Mouse (Mus musculus): ENCODE data around the gene Sub1. TPM values are rescaled to one million over a fixed set of nuclear protein-coding genes. Genes with fewer than 3 reads are reported as not detected.

Sub1 gene
- total RNA-seq, 4 experiments from 2014 or later, result 68.9 to 91.2 (median 83.6) TPM

DNA sequence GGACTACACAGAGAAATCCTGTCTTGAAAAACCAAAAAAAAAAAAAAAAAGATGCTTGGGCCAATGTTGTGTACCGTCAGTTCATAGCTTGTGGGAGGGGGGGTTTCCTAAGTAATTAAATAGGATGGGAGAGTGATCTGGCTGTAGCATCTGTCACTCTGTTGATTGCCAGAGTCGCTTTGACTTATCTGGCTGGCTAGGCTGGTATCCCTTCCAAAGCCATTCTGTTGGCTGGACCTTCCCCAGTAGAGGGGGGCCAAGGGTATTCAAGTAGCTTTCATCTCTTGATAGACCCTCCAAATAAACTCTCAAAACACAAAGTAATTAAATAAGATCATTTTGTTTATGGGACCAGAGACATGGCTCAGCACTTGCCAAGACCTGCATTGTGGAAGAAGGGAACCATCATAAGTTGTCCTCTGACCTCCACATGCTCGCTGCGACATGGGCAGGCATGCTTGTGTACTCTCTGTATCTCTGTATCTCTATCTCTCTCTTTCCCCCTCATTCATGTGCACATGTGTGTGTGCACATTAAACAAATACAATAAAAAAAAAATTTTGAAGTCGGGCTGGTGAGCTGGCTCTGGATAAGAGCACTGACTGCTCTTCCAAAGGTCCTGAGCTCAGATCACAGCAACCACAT lies 31.5 kb downstream of the Sub1 start:
- DNase-seq (ENCODE audit: low spot score), result no peak

DNA sequence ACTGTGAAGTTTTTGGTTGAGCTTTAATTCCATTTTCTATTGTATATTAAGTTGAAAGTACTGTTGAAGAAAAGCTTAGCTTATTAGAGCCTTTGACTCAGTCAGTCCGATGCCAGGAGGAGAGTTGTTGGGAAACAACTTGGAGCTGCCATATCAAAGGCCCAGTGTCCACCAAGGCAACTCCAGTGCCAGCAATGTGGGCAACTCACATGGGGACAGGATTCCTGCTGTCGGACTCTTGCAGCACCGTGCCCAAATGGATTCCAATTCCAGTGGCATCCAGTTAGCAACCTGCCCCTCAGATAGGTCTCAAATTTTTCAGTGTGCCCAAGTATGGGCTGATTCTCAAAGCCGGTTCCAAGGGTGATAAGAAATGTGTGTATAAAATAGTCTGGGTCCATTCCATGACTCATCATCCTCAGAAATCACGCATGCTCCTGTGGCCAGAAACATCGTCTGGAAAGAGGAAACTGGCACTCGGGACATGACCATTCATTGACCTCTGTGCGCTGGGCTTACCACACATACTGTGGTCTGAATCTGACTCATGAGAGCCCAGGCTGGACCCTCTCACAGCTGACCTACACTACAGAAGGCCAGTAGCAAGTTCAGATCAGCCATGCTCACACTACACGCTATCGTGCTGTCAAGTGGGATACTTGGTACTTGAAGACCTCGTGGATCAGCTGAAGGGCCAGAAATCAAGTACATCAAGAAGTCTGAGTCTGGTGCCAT lies 32.8 kb downstream of the Sub1 start:
- no peak for DNase-seq (ENCODE audit: low spot score)

DNA sequence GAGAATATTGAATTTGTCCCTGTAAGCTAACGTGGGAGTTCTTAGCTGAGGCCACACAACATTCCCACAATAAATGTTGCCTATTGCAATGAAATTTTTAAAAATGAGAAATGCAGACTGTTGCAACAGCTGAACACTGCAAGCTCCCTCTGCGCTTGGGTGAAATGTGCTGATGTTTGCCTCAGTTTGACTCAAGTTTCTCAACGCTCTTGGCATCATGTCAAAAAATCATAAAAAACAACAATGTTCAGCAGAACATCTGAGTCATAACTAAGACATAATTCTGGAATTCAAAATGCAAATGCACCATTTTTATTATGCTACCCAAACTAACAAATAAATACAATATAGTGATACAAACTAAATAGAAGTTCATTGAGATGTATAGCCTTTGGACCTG lies 37.1 kb downstream of the Sub1 start:
- DNase-seq (ENCODE audit: low spot score), result no peak

DNA sequence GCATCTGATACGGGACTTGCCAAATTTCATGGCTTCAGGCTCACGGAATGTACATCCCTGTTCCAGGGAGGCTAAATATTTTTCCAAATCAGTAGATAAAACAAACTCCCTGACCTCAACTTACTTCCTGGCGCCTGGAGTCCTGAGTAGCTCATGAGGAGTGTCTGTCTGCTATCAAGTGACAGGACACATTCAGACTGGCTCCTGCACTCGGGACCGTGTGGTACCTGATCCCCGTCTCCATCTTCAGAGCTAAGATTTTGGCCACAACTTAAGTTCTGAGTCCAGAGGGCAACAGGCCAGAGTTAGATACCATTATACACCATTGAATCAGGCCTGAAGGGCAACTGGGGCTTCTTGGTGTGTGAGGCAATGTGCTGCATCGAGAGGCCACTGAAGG lies 40.7 kb downstream of the Sub1 start:
- no peak for DNase-seq (ENCODE audit: low spot score)

DNA sequence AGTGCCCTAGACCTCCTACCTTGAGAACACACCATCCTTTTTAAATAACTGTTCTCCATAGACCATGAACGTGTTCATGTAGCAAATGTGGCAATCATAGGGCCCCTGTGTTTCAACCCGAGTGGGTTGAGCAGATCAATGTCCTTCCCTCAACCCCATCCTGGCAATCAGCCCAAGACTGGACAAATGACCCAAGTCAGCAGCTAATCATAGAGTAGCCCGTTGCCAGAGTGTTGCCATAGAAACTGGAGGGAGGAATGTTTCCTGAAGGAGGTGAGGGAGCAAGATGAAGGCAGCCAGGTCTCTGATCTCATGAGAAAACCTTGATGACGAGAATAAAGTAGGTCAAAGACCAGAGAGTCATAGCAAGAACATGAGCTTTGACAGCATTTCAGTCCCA lies 42.6 kb downstream of the Sub1 start:
- no peak for DNase-seq (ENCODE audit: low spot score)

DNA sequence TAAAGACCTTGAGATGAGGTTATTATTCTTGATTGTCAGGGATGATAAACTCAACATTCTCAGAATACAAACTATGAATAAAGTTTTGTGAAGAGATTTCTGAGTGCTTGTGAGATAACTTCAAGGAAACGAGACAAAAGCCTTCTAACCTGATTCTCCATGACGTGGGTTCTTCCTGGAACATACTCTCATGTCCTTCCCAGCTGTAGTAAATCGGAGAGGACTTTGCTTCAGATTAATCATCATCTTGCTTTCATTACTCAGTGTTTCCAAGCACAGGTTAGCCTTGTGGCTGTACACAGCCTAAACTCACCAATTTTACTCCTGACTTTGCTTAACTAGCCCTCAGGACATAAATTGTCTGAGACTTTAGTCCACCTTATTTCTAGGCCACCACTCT lies 44.6 kb downstream of the Sub1 start:
- no peak for DNase-seq (ENCODE audit: low spot score)

DNA sequence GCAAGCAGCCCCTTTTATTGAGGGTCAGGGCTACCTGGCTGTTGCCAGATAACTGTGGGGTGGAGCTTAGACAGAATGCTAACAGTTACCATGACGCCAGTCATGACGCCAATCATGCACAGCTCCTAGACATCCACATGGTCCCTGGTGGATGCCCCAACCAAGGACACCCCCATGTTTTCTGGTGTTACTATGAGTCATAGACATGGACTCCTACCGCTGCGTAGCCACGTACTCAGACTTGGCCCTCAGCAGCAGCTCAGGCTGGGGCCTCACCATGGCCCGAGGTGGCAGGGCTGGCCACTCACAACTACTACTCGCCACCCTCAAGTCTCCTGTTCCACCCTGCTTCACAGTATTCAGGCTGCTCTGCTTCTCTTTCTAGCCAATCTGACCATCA lies 45.6 kb downstream of the Sub1 start:
- DNase-seq (ENCODE audit: low spot score), result no peak

DNA sequence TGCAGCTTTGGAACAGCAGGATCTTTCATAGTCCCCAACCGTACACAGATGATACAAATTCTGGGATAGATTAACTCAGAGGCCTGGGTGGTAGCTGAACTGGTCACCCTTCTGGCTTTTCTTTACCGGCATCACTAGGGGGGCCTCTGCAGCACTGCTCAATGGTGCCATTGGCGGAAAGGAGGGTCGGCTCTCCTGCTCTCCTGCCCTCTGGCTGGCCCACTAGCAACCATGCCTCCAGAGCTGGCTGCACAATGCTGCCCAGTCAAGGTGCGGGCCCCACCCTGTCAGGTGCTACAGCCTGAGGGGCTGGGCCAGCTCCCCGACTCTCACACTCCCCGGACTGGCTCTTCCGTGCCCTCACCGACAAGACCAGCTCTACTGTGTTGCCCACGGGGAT lies 46.6 kb downstream of the Sub1 start:
- DNase-seq (ENCODE audit: low spot score), result no peak

DNA sequence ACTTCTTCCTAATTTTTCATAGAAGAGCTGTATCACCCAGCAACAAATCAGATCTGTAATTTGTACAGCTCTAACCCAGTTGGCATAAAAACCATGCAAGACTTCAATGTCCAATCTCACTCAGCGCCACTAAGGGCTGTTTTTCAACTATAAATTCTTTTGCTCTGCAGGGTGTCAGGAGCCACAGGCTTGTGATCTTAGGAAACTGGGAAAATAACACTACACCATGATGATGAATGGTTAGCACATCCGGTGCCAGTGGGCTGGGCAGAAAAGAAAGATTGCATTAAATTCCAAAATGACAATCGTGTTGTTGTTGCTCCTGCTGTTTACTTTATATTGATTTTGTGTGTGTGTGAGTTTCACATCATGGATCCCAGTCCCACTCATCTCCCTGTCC lies 47.3 kb downstream of the Sub1 start:
- DNase-seq (ENCODE audit: low spot score), result no peak

DNA sequence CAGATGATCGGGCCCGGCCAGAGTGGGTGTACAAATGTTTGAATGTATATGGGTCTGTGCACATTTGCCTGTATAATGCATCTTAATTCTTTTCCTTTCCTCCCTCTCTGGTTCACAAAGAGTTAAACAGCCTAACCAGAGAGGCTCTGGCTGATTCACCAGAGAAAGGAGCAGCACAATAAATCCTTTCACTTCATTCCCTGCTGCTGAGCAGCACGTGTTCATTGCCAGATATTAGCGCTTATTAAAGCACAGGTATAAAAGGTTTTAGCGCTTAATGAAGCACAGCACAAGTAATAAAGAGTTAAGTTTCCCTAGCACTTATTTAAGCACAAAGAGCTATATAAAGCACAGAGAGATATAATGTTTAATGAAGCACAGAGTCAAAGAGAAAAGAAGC lies 55.9 kb downstream of the Sub1 start:
- no peak for DNase-seq (ENCODE audit: low spot score)

Other genes with a start within 250 kb of the Sub1 start
- 10 to 100 TPM; 26.1 to 39.5 (median 29.2) TPM for gene Npr3, start 89.7 kb downstream of the Sub1 start, total RNA-seq (2022)
- gene Zfr, start 120.8 kb upstream of the Sub1 start, total RNA-seq (2022), result 10 to 100 TPM; 74.9 to 84.2 (median 79.7) TPM
- 10 to 100 TPM in 2 of 4 experiments, 1 to 10 TPM in 2; 6.8 to 11.1 (median 9.0) TPM for gene Mtmr12, start 208.0 kb upstream of the Sub1 start, total RNA-seq (2022)

Measured in heart, adult 8-10 months (tissue).